Mouse (Mus musculus) CH12F3 (cell line): ENCODE measurements around the gene Slc25a22.

Experiments used
- in situ Hi-C: fragments of 300-500 bp; cut with MboI; formaldehyde crosslinking; loops from 2 replicates; pipeline ENCODE4 v1.14.3; 2020; ENCODE audit warnings: low sequenced_read_pairs

The Slc25a22 gene

GRCm38 (mm10) chr7:141437178-141438120 is at the start of gene Slc25a22:
Gene Slc25a22 (minus strand): TSS chr7:141437892.
- in situ Hi-C loops = no loop called here

GRCm38 (mm10) chr7:141487141-141487540 is 49.4 kb upstream of the Slc25a22 start:
- in situ Hi-C loops = loop anchor here (5.0 kb wide), 1 partner anchor 35 kb away; no protein-coding TSS in a partner anchor

GRCm38 (mm10) chr7:141486239-141486638 is 48.5 kb upstream of the Slc25a22 start:
- in situ Hi-C loops = loop anchor here (5.0 kb wide), 1 partner anchor 36 kb away; no protein-coding TSS in a partner anchor

GRCm38 (mm10) chr7:141485606-141486005 is 47.9 kb upstream of the Slc25a22 start:
- in situ Hi-C loops = loop anchor here (5.0 kb wide), 1 partner anchor 37 kb away; no protein-coding TSS in a partner anchor

- in situ Hi-C loops = loop anchor here (5.0 kb wide), 1 partner anchor 37 kb away; no protein-coding TSS in a partner anchor
These were observed 47.5 kb upstream of the Slc25a22 start for GRCm38 (mm10) chr7:141485186-141485585.

GRCm38 (mm10) chr7:141484186-141485120 is 46.8 kb upstream of the Slc25a22 start:
- in situ Hi-C loops = loop anchor here (5.0 kb wide), 1 partner anchor 38 kb away; no protein-coding TSS in a partner anchor

- in situ Hi-C loops = no loop called here
These were observed 45.5 kb upstream of the Slc25a22 start for GRCm38 (mm10) chr7:141483114-141483653.

GRCm38 (mm10) chr7:141482531-141483024 is 44.9 kb upstream of the Slc25a22 start:
- in situ Hi-C loops = no loop called here

- in situ Hi-C loops = no loop called here
These were observed 44.1 kb upstream of the Slc25a22 start for GRCm38 (mm10) chr7:141481498-141482401.

- in situ Hi-C loops = no loop called here
These were observed 43.3 kb upstream of the Slc25a22 start for GRCm38 (mm10) chr7:141480842-141481497.

- in situ Hi-C loops = no loop called here
These were observed 40.6 kb upstream of the Slc25a22 start for GRCm38 (mm10) chr7:141478270-141478748.

GRCm38 (mm10) chr7:141477578-141478269 is 40.0 kb upstream of the Slc25a22 start:
- in situ Hi-C loops = no loop called here

GRCm38 (mm10) chr7:141476981-141477370 is 39.3 kb upstream of the Slc25a22 start:
- in situ Hi-C loops = no loop called here

- in situ Hi-C loops = no loop called here
These were observed 38.7 kb upstream of the Slc25a22 start for GRCm38 (mm10) chr7:141476226-141476980.

GRCm38 (mm10) chr7:141475805-141476158 is 38.1 kb upstream of the Slc25a22 start:
- in situ Hi-C loops = no loop called here

- in situ Hi-C loops = no loop called here
These were observed 37.5 kb upstream of the Slc25a22 start, which contains the start of the genes Polr2l and Tspan4 for GRCm38 (mm10) chr7:141475011-141475804. Gene Polr2l (minus strand): TSS chr7:141475132. Gene Tspan4 (plus strand): TSS chr7:141475240.

GRCm38 (mm10) chr7:141474160-141474559 is 36.5 kb upstream of the Slc25a22 start:
- in situ Hi-C loops = no loop called here
